Mouse (Mus musculus): Measurements from ENCODE around the gene Net1. TPM values are rescaled to one million over a fixed set of nuclear protein-coding genes. Genes with fewer than 3 reads are reported as not detected.

Gene Net1
- polyA plus RNA-seq (2014; fragmentation: Nextera tagmentation; extraction: Ambion mirVana): 83.5 and 86.4 TPM in 2 replicates

DNA sequence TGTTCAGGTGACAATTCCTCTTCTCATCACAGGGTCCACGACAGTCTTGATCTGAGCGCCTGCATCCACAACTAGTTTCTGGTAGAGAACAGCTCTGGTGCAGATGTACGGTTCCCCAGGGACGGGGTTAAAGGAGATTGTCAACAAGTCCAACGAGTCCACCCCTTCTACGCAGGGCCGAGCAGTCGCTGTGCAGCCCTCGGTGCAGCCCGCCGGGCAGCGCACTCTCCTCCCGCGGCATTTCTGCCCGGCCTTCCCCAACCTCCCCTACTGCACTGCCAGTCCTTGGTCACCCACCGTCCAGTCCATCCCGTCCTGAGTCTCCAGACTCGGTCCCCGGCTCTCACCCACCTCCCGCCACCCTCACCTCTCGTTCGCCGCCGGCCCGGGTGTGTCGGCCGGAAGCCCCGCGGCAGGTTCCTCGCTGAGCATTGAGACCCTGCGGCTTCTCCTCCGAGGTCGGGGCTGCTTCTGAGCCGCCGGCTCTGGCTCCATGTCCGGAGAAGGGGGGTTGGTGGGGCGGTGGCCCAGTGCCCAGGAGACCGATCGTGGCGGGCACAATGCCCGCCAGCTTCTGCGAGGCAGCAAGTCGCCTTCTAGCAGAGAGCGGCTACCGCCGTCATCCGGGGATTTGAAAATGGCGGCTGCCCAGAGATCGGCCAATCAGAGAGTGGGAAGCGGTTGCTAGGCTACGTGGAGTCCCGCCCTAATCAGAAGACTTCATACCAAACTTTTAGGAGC, at the start of gene Net1, which contains the start of gene Tubal3:
Net1 (minus strand) TSS at position 650 of the 741 bp plus-strand sequence.
Tubal3 (plus strand) TSS at position 704 of the 741 bp plus-strand sequence.
- ATAC-seq (replicated peaks; ENCODE audit: low FRiP score, low TSS enrichment, low read depth) (peak; percentile 98), DNase-seq (ENCODE audit: low spot score) (peak; percentile 96)
- no peaks in the 10 kb centered on the region for H3K9me3 ChIP-seq (ENCODE audit: control insufficient read depth, low read length)
- H3K27me3 ChIP-seq (replicated peaks; ENCODE audit: control insufficient read depth, insufficient read depth, low read length): no peaks in the 10 kb centered on the region
- peak within 1 kb of the TSS; percentile 88 for H3K9ac ChIP-seq (ENCODE audit: low read length)
- peak within 1 kb of the TSS; percentile 73 for H3K27ac ChIP-seq (ENCODE audit: low read depth)
- H3K36me3 ChIP-seq (ENCODE audit: control insufficient read depth, insufficient read depth, low read length): no peaks in the 10 kb centered on the region; the same call in 1 of the 2 replicates
- peaks cover 10% of the 10 kb centered on the region for H3K4me1 ChIP-seq (replicated peaks; ENCODE audit: control insufficient read depth, insufficient read depth, low read length)
- WGBS: under 1% methylated on average over 52 of the region's 52 CpGs
- peak within 1 kb of the TSS; percentile 90 for H3K4me3 ChIP-seq (ENCODE audit: low read depth, low read length)
- H3K4me2 ChIP-seq (ENCODE audit: low read length): peak within 1 kb of the TSS; percentile 70

DNA sequence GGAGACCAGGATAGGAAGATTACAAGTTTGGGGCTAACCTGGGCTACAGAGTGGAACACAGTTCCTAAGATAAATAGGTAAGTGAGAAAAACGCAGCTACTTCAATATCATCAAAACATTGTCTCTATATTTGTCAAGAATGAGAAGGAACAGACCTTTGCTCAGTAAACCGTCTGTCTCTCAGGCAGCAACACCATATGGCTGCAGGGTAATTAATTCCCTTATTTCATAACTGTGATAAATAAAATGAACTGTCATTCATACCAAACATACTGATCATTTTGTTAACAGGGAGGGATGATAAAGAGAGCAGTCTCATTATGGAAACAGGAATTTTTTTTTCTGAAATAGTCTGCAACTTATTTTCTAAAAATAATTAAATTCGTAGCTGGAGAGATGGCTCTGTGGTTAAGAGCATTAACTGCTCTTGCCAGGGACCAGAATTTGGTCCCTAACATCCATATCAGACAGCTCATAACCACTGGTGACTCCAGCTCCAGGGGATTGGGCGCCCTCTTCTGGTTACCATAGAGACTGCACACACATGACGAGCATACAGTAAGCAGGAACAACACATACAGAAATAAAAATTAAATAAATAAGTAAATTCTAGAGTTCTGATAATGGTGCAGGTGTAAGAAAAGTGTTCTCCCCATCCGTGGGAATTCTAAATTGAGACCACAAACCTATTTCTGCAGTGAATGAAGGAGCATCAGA, 33.3 kb upstream of the Net1 start:
- no peaks in the 10 kb centered on the region for H3K27me3 ChIP-seq (replicated peaks; ENCODE audit: control insufficient read depth, insufficient read depth, low read length)
- H3K9ac ChIP-seq (ENCODE audit: low read length): no peak overlapping the region
- H3K4me2 ChIP-seq (ENCODE audit: low read length): no peak overlapping the region
- ATAC-seq (replicated peaks; ENCODE audit: low FRiP score, low TSS enrichment, low read depth) (no peak), DNase-seq (ENCODE audit: low spot score) (no peak)
- no peaks in the 10 kb centered on the region for H3K36me3 ChIP-seq (ENCODE audit: control insufficient read depth, insufficient read depth, low read length)
- H3K4me3 ChIP-seq (ENCODE audit: low read depth, low read length): no peak overlapping the region
- no peak overlapping the region for H3K27ac ChIP-seq (ENCODE audit: low read depth)
- 63% methylated on average over 6 of the region's 6 CpGs for WGBS
- H3K9me3 ChIP-seq (ENCODE audit: control insufficient read depth, low read length): no peaks in the 10 kb centered on the region; the same call in 1 of the 2 replicates
- H3K4me1 ChIP-seq (replicated peaks; ENCODE audit: control insufficient read depth, insufficient read depth, low read length): no peaks in the 10 kb centered on the region

DNA sequence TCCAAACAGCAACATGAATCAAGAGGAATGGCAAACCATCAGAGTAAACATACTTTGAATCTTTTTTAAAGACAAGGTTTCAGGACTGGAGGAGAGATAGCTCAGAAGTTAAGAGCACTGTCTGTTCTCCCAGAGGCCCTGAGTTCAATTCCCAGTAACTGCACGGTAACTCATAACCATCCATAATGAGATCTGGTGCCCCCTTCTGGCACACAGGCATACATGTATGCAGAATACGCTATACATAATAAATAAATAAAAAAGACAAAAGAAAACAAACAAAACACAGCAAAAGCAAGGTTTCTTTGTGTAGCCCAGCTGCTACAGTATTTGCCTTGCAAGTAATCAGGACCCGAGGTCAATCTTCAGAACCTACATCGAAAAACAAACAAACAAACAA, 31.5 kb upstream of the Net1 start:
- Histone ChIP-seq H3K27me3 (replicated peaks; ENCODE audit: control insufficient read depth, insufficient read depth, low read length) (no peaks in the 10 kb centered on the region), H3K27ac (ENCODE audit: low read depth) (no peak overlapping the region), H3K36me3 (ENCODE audit: control insufficient read depth, insufficient read depth, low read length) (no peaks in the 10 kb centered on the region), H3K9me3 (ENCODE audit: control insufficient read depth, low read length) (no peaks in the 10 kb centered on the region; the same call in 1 of the 2 replicates), H3K9ac (ENCODE audit: low read length) (no peak overlapping the region), H3K4me1 (replicated peaks; ENCODE audit: control insufficient read depth, insufficient read depth, low read length) (no peaks in the 10 kb centered on the region), H3K4me2 (ENCODE audit: low read length) (no peak overlapping the region), H3K4me3 (ENCODE audit: low read depth, low read length) (no peak overlapping the region)
- ATAC-seq (replicated peaks; ENCODE audit: low FRiP score, low TSS enrichment, low read depth) (no peak), DNase-seq (ENCODE audit: low spot score) (no peak)
- WGBS: 89% methylated on average over 4 of the region's 4 CpGs

DNA sequence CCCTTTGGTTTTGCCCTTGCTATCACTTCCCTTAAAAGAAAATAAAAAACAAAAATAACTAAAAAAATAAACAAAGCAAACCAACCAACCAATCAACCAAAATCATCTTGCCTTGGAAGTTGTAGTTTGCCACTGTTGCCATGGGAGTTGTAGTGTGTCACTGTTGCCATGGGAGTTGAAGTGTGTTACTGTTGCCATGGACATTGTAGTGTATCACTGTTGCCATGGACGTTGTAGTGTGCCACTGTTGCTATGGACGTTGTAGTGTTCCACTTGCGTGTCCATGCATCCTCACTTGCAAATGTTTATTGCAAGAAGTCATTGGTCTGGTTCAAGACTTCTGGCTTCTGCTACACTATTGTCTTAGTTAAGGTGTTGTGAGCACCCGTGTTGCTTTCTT, 29.2 kb upstream of the Net1 start:
- Histone ChIP-seq H3K4me2 (ENCODE audit: low read length) (no peak overlapping the region), H3K9me3 (ENCODE audit: control insufficient read depth, low read length) (no peaks in the 10 kb centered on the region; the same call in 1 of the 2 replicates), H3K36me3 (ENCODE audit: control insufficient read depth, insufficient read depth, low read length) (no peaks in the 10 kb centered on the region), H3K4me3 (ENCODE audit: low read depth, low read length) (no peak overlapping the region), H3K4me1 (replicated peaks; ENCODE audit: control insufficient read depth, insufficient read depth, low read length) (no peaks in the 10 kb centered on the region), H3K9ac (ENCODE audit: low read length) (no peak overlapping the region), H3K27me3 (replicated peaks; ENCODE audit: control insufficient read depth, insufficient read depth, low read length) (no peaks in the 10 kb centered on the region), H3K27ac (ENCODE audit: low read depth) (no peak overlapping the region)
- WGBS: 88% methylated on average over 4 of the region's 4 CpGs
- DNase-seq (ENCODE audit: low spot score): no peak
- ATAC-seq (replicated peaks; ENCODE audit: low FRiP score, low TSS enrichment, low read depth): no peak

DNA sequence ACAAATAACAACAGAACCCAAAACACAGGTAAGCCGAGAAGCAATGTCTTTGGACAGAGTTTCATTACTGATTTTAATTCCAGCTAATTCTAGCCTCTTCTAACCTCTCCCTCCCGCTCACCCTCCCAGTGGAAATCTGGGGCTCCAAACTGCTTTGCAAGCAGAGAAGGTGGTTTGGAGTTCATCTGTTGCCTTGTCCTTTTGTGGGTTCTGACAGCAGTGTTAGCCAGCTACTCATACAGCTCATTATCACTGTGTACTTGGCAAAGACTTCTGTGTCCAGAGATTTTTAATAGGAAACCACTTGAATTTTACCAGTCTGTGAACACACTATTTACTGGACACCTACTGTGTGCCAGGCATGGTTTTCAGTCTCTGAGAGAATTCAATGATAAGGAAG, 27.2 kb upstream of the Net1 start, which contains the start of gene Ucn3:
Ucn3 (minus strand) TSS at position 101 of the 400 bp plus-strand sequence.
- DNase-seq (ENCODE audit: low spot score): no peak
- Histone ChIP-seq H3K9ac (ENCODE audit: low read length) (no peak within 1 kb of the TSS), H3K27me3 (replicated peaks; ENCODE audit: control insufficient read depth, insufficient read depth, low read length) (no peaks in the 10 kb centered on the region), H3K9me3 (ENCODE audit: control insufficient read depth, low read length) (no peaks in the 10 kb centered on the region), H3K27ac (ENCODE audit: low read depth) (no peak within 1 kb of the TSS), H3K36me3 (ENCODE audit: control insufficient read depth, insufficient read depth, low read length) (no peaks in the 10 kb centered on the region), H3K4me3 (ENCODE audit: low read depth, low read length) (no peak within 1 kb of the TSS), H3K4me2 (ENCODE audit: low read length) (no peak within 1 kb of the TSS), H3K4me1 (replicated peaks; ENCODE audit: control insufficient read depth, insufficient read depth, low read length) (no peaks in the 10 kb centered on the region)
- ATAC-seq (replicated peaks; ENCODE audit: low FRiP score, low TSS enrichment, low read depth): no peak
- WGBS: 81% methylated on average over 2 of the region's 2 CpGs

DNA sequence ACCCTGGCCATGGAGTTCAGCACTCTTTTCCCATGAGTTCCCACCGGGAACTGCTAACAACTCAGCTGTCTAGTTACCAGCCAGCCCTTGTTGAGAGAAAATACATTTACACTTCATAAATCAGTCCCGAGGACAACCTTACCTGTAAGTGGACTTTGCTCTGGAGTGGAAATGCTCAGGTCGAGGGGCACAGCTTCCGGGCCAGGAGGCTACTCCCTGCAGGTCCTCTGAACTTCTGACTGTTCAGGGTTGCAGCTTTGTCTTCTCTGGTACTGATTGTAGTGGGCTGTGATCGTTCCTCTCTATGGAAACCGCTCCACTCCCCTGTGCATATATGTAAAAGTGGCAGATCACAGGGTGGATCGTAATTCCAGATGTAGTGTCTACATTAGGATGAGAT, 26.7 kb upstream of the Net1 start:
- no peaks in the 10 kb centered on the region for H3K27me3 ChIP-seq (replicated peaks; ENCODE audit: control insufficient read depth, insufficient read depth, low read length)
- H3K4me2 ChIP-seq (ENCODE audit: low read length): no peak overlapping the region
- no peak for DNase-seq (ENCODE audit: low spot score)
- WGBS: 56% methylated on average over 7 of the region's 7 CpGs
- no peak overlapping the region for H3K4me3 ChIP-seq (ENCODE audit: low read depth, low read length)
- H3K4me1 ChIP-seq (replicated peaks; ENCODE audit: control insufficient read depth, insufficient read depth, low read length): no peaks in the 10 kb centered on the region
- no peaks in the 10 kb centered on the region for H3K36me3 ChIP-seq (ENCODE audit: control insufficient read depth, insufficient read depth, low read length)
- no peak overlapping the region for H3K9ac ChIP-seq (ENCODE audit: low read length)
- H3K27ac ChIP-seq (ENCODE audit: low read depth): no peak overlapping the region
- H3K9me3 ChIP-seq (ENCODE audit: control insufficient read depth, low read length): no peaks in the 10 kb centered on the region
- no peak for ATAC-seq (replicated peaks; ENCODE audit: low FRiP score, low TSS enrichment, low read depth)

DNA sequence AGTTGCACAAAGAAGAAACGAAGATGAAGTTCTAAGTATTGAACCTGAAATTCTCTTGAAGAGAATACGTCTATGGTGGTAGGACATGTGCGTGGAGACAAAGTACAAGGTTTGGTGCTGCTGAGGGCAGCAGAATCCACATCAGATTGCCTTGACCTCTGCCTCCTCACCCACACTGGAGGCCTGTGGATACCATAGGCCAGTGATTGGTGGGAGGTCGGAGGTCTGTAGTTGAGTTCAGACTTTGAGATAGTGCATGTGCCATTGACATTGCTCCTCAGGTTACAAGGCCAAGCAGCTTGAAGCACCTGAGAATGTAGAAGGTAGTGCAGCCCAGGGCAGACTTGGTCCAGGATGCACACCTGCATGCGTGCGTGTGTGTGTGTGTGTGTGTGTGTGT, 8.0 kb upstream of the Net1 start:
- Histone ChIP-seq H3K4me2 (ENCODE audit: low read length) (no peak overlapping the region), H3K4me1 (replicated peaks; ENCODE audit: control insufficient read depth, insufficient read depth, low read length) (no peaks in the 10 kb centered on the region), H3K4me3 (ENCODE audit: low read depth, low read length) (no peak overlapping the region), H3K27ac (ENCODE audit: low read depth) (no peak overlapping the region), H3K27me3 (replicated peaks; ENCODE audit: control insufficient read depth, insufficient read depth, low read length) (no peaks in the 10 kb centered on the region), H3K9ac (ENCODE audit: low read length) (no peak overlapping the region), H3K9me3 (ENCODE audit: control insufficient read depth, low read length) (no peaks in the 10 kb centered on the region), H3K36me3 (ENCODE audit: control insufficient read depth, insufficient read depth, low read length) (no peaks in the 10 kb centered on the region)
- ATAC-seq (replicated peaks; ENCODE audit: low FRiP score, low TSS enrichment, low read depth) (peak; percentile 58), DNase-seq (ENCODE audit: low spot score) (no peak)
- WGBS: 78% methylated on average over 6 of the region's 6 CpGs

DNA sequence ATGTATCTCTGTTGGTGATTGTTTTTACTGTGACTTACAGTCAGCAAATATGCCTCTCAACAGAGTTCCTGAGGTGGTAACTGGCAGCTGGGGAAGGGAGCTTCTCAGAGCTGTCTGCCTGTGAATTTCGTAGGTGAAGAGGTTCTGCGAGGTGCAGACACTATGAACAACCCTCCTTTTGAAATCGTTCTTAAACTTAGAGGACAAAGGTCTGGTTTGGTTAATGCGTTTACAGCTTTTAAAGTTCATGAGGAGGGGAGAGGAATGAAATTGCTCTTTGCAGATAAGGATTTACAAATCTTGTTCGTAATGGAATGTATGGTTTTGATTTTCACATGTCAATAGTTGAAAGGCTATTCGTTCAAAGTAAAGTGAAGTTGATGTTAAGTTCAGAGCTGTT, 7.6 kb upstream of the Net1 start:
- ATAC-seq (replicated peaks; ENCODE audit: low FRiP score, low TSS enrichment, low read depth): no peak; the same call in 1 of the 2 replicates
- 0 out of 2 replicates have a peak overlapping the region, but pooled peaks have one; percentile 11 for H3K4me2 ChIP-seq (ENCODE audit: low read length)
- no peak overlapping the region for H3K27ac ChIP-seq (ENCODE audit: low read depth)
- no peaks in the 10 kb centered on the region for H3K4me1 ChIP-seq (replicated peaks; ENCODE audit: control insufficient read depth, insufficient read depth, low read length)
- 61% methylated on average over 6 of the region's 6 CpGs for WGBS
- no peaks in the 10 kb centered on the region for H3K27me3 ChIP-seq (replicated peaks; ENCODE audit: control insufficient read depth, insufficient read depth, low read length)
- no peak for DNase-seq (ENCODE audit: low spot score)
- no peak overlapping the region for H3K4me3 ChIP-seq (ENCODE audit: low read depth, low read length)
- H3K36me3 ChIP-seq (ENCODE audit: control insufficient read depth, insufficient read depth, low read length): no peaks in the 10 kb centered on the region
- no peak overlapping the region for H3K9ac ChIP-seq (ENCODE audit: low read length)
- H3K9me3 ChIP-seq (ENCODE audit: control insufficient read depth, low read length): no peaks in the 10 kb centered on the region

Measured in intestine, embryonic 14.5 days (tissue).